Mouse (Mus musculus) brain, embryonic 14.5 days (tissue): ENCODE data around the gene Kcnip2.

Source experiments
- CTCF ChIP-seq: fragments of 200-500 bp; IDR thresholded peaks from 2 replicates; pipeline ENCODE4 v1.5.1; 2012; ENCODE audit warnings: inconsistent platforms, mild to moderate bottlenecking, moderate library complexity, borderline replicate concordance; ENCODE audit not compliant: insufficient read depth, insufficient read length; ENCODE audit errors: extremely low read depth
- POLR2A ChIP-seq: fragments of 200-500 bp; IDR thresholded peaks from 2 replicates; pipeline ENCODE4 v1.6.1; 2012; ENCODE audit warnings: mild to moderate bottlenecking, inconsistent platforms, borderline replicate concordance; ENCODE audit not compliant: poor library complexity, insufficient read depth, insufficient read length, severe bottlenecking; ENCODE audit errors: extremely low read depth

- TF ChIP-seq POLR2A (no peak), CTCF (no peak)
These were observed 27.6 kb upstream of the Kcnip2 start for GRCm38 (mm10) chr19:45843424-45843823.
